Mouse (Mus musculus): ENCODE results near the gene Prdm16. TPM values are rescaled to one million over a fixed set of nuclear protein-coding genes. Genes with fewer than 3 reads are reported as not detected.

Prdm16 gene
- polyA plus RNA-seq, 1 experiment, result not detected

GRCm38 (mm10) chr4:154279481-154279880 is 357.2 kb downstream of the Prdm16 start:
- no peak overlapping the region for H3ac ChIP-seq (ENCODE audit: control insufficient read depth, insufficient read length)
- H3K4me3 ChIP-seq, result no peak overlapping the region
- no peaks in the 10 kb centered on the region for H3K79me2 ChIP-seq (ENCODE audit: control insufficient read depth, insufficient read depth)
- TF ChIP-seq E2F4 (IDR thresholded peaks at IDR 0.05; ENCODE audit: insufficient read depth) (no peak), MYOG (IDR thresholded peaks at IDR 0.05; ENCODE audit: control insufficient read depth in 1 of 3, insufficient read depth in 1 of 3, insufficient read length in 2 of 3, low read depth in 2 of 3) (no peak), POLR2A (IDR thresholded peaks at IDR 0.05; ENCODE audit: insufficient read length, low read depth) (no peak), REST (IDR thresholded peaks at IDR 0.05; ENCODE audit: insufficient read depth, insufficient read length) (no peak), USF1 (IDR thresholded peaks at IDR 0.05; ENCODE audit: low read depth) (no peak), TCF12 (IDR thresholded peaks at IDR 0.05; ENCODE audit: insufficient read depth, poor library complexity, severe bottlenecking) (no peak), POLR2AphosphoS2 (IDR thresholded peaks at IDR 0.05; ENCODE audit: insufficient read length, low read depth) (no peak), MYOD1 (IDR thresholded peaks at IDR 0.05; ENCODE audit: control insufficient read depth in 1 of 3, insufficient read length in 2 of 3, low read depth in 2 of 3) (no peak), CEBPB (IDR thresholded peaks at IDR 0.05; ENCODE audit: insufficient read depth, poor library complexity, severe bottlenecking) (no peak), SRF (IDR thresholded peaks at IDR 0.05; ENCODE audit: control insufficient read depth, insufficient read length, low read depth) (no peak), MAX (IDR thresholded peaks at IDR 0.05; ENCODE audit: low read depth) (no peak), TCF3 (IDR thresholded peaks at IDR 0.05; ENCODE audit: insufficient read length, low read depth) (no peak)
- H3K27me3 ChIP-seq (ENCODE audit: control insufficient read depth, insufficient read depth, insufficient read length), result no peaks in the 10 kb centered on the region
- H3K4me2 ChIP-seq (ENCODE audit: low read depth), result no peak overlapping the region
- no peaks in the 10 kb centered on the region for H3K36me3 ChIP-seq (ENCODE audit: control insufficient read depth, insufficient read depth)

GRCm38 (mm10) chr4:154273000-154273399 is 363.7 kb downstream of the Prdm16 start:
- Histone ChIP-seq H3ac (ENCODE audit: control insufficient read depth, insufficient read length) (no peak overlapping the region), H3K79me2 (ENCODE audit: control insufficient read depth, insufficient read depth) (no peaks in the 10 kb centered on the region), H3K36me3 (ENCODE audit: control insufficient read depth, insufficient read depth) (no peaks in the 10 kb centered on the region), H3K4me2 (ENCODE audit: low read depth) (no peak overlapping the region), H3K27me3 (ENCODE audit: control insufficient read depth, insufficient read depth, insufficient read length) (no peaks in the 10 kb centered on the region), H3K4me3 (no peak overlapping the region)
- TF ChIP-seq TCF12 (IDR thresholded peaks at IDR 0.05; ENCODE audit: insufficient read depth, poor library complexity, severe bottlenecking), result no peak
- no peak for TF ChIP-seq SRF (IDR thresholded peaks at IDR 0.05; ENCODE audit: control insufficient read depth, insufficient read length, low read depth)
- no peak for TF ChIP-seq POLR2AphosphoS2 (IDR thresholded peaks at IDR 0.05; ENCODE audit: insufficient read length, low read depth)
- no peak for TF ChIP-seq TCF3 (IDR thresholded peaks at IDR 0.05; ENCODE audit: insufficient read length, low read depth)
- no peak for TF ChIP-seq REST (IDR thresholded peaks at IDR 0.05; ENCODE audit: insufficient read depth, insufficient read length)
- TF ChIP-seq POLR2A (IDR thresholded peaks at IDR 0.05; ENCODE audit: insufficient read length, low read depth), result no peak
- no peak for TF ChIP-seq CEBPB (IDR thresholded peaks at IDR 0.05; ENCODE audit: insufficient read depth, poor library complexity, severe bottlenecking)
- TF ChIP-seq MYOD1 (IDR thresholded peaks at IDR 0.05; ENCODE audit: control insufficient read depth in 1 of 3, insufficient read length in 2 of 3, low read depth in 2 of 3), result no peak
- TF ChIP-seq USF1 (IDR thresholded peaks at IDR 0.05; ENCODE audit: low read depth), result no peak
- no peak for TF ChIP-seq MYOG (IDR thresholded peaks at IDR 0.05; ENCODE audit: control insufficient read depth in 1 of 3, insufficient read depth in 1 of 3, insufficient read length in 2 of 3, low read depth in 2 of 3)
- no peak for TF ChIP-seq E2F4 (IDR thresholded peaks at IDR 0.05; ENCODE audit: insufficient read depth)
- TF ChIP-seq MAX (IDR thresholded peaks at IDR 0.05; ENCODE audit: low read depth), result no peak

- H3ac ChIP-seq (ENCODE audit: control insufficient read depth, insufficient read length), result no peak overlapping the region
- no peak overlapping the region for H3K4me2 ChIP-seq (ENCODE audit: low read depth)
- TF ChIP-seq CEBPB (IDR thresholded peaks at IDR 0.05; ENCODE audit: insufficient read depth, poor library complexity, severe bottlenecking) (no peak), POLR2A (IDR thresholded peaks at IDR 0.05; ENCODE audit: insufficient read length, low read depth) (no peak), MYOD1 (IDR thresholded peaks at IDR 0.05; ENCODE audit: control insufficient read depth in 1 of 3, insufficient read length in 2 of 3, low read depth in 2 of 3) (no peak), E2F4 (IDR thresholded peaks at IDR 0.05; ENCODE audit: insufficient read depth) (no peak), POLR2AphosphoS2 (IDR thresholded peaks at IDR 0.05; ENCODE audit: insufficient read length, low read depth) (no peak), MAX (IDR thresholded peaks at IDR 0.05; ENCODE audit: low read depth) (no peak), REST (IDR thresholded peaks at IDR 0.05; ENCODE audit: insufficient read depth, insufficient read length) (no peak), SRF (IDR thresholded peaks at IDR 0.05; ENCODE audit: control insufficient read depth, insufficient read length, low read depth) (no peak), TCF3 (IDR thresholded peaks at IDR 0.05; ENCODE audit: insufficient read length, low read depth) (no peak), TCF12 (IDR thresholded peaks at IDR 0.05; ENCODE audit: insufficient read depth, poor library complexity, severe bottlenecking) (no peak)
- no peaks in the 10 kb centered on the region for H3K27me3 ChIP-seq (ENCODE audit: control insufficient read depth, insufficient read depth, insufficient read length)
- H3K4me3 ChIP-seq, result no peak overlapping the region
- no peaks in the 10 kb centered on the region for H3K79me2 ChIP-seq (ENCODE audit: control insufficient read depth, insufficient read depth)
- no peaks in the 10 kb centered on the region for H3K36me3 ChIP-seq (ENCODE audit: control insufficient read depth, insufficient read depth)
Observed at GRCm38 (mm10) chr4:154269520-154269919, 367.2 kb downstream of the Prdm16 start.

GRCm38 (mm10) chr4:154267511-154267910 is 369.2 kb downstream of the Prdm16 start:
- Histone ChIP-seq H3K27me3 (ENCODE audit: control insufficient read depth, insufficient read depth, insufficient read length) (no peaks in the 10 kb centered on the region), H3K4me3 (no peak overlapping the region), H3K79me2 (ENCODE audit: control insufficient read depth, insufficient read depth) (no peaks in the 10 kb centered on the region), H3ac (ENCODE audit: control insufficient read depth, insufficient read length) (no peak overlapping the region), H3K36me3 (ENCODE audit: control insufficient read depth, insufficient read depth) (no peaks in the 10 kb centered on the region), H3K4me2 (ENCODE audit: low read depth) (no peak overlapping the region)
- TF ChIP-seq USF1 (IDR thresholded peaks at IDR 0.05; ENCODE audit: low read depth), result no peak
- no peak for TF ChIP-seq MAX (IDR thresholded peaks at IDR 0.05; ENCODE audit: low read depth)
- no peak for TF ChIP-seq POLR2A (IDR thresholded peaks at IDR 0.05; ENCODE audit: insufficient read length, low read depth)
- TF ChIP-seq POLR2AphosphoS2 (IDR thresholded peaks at IDR 0.05; ENCODE audit: insufficient read length, low read depth), result no peak
- no peak for TF ChIP-seq MYOD1 (IDR thresholded peaks at IDR 0.05; ENCODE audit: control insufficient read depth in 1 of 3, insufficient read length in 2 of 3, low read depth in 2 of 3)
- no peak for TF ChIP-seq E2F4 (IDR thresholded peaks at IDR 0.05; ENCODE audit: insufficient read depth)
- TF ChIP-seq CEBPB (IDR thresholded peaks at IDR 0.05; ENCODE audit: insufficient read depth, poor library complexity, severe bottlenecking), result no peak
- TF ChIP-seq SRF (IDR thresholded peaks at IDR 0.05; ENCODE audit: control insufficient read depth, insufficient read length, low read depth), result no peak
- TF ChIP-seq TCF3 (IDR thresholded peaks at IDR 0.05; ENCODE audit: insufficient read length, low read depth), result no peak
- TF ChIP-seq MYOG (IDR thresholded peaks at IDR 0.05; ENCODE audit: control insufficient read depth in 1 of 3, insufficient read depth in 1 of 3, insufficient read length in 2 of 3, low read depth in 2 of 3), result no peak
- no peak for TF ChIP-seq REST (IDR thresholded peaks at IDR 0.05; ENCODE audit: insufficient read depth, insufficient read length)
- no peak for TF ChIP-seq TCF12 (IDR thresholded peaks at IDR 0.05; ENCODE audit: insufficient read depth, poor library complexity, severe bottlenecking)

Other genes with a start within 250 kb of the Prdm16 start
- not detected for gene Actrt2, start 31.0 kb upstream of the Prdm16 start, polyA plus RNA-seq (2012; fragmentation: generic; extraction: Trizol)
- not detected for gene Ttc34, start 200.6 kb upstream of the Prdm16 start, polyA plus RNA-seq (2012; fragmentation: generic; extraction: Trizol)
- gene Mmel1, start 232.7 kb upstream of the Prdm16 start, polyA plus RNA-seq (2012; fragmentation: generic; extraction: Trizol), result 0.52 TPM

Measured in myocyte (in vitro differentiated cells).